Mouse (Mus musculus) cerebellum, adult 2 months (tissue): ENCODE data around the gene Hoxa9. TPM values are rescaled to one million over a fixed set of nuclear protein-coding genes. Genes with fewer than 3 reads are reported as not detected.

Experiments
- DNase-seq, 2 experiments: peaks; one replicate each; pipeline ENCODE4 v3.0.0; 2021
- H3K27ac ChIP-seq: fragments of 200-500 bp; 2 replicates; pipeline ENCODE4 v1.5.1; 2012; ENCODE audit warnings: low read length, control low read depth, inconsistent platforms; ENCODE audit not compliant: insufficient read depth
- H3K27me3 ChIP-seq: fragments of 200-500 bp; 2 replicates; pipeline ENCODE4 v1.6.1; 2012; ENCODE audit warnings: inconsistent platforms, mild to moderate bottlenecking, low read length, moderate library complexity; ENCODE audit not compliant: control insufficient read depth, insufficient read depth
- H3K4me1 ChIP-seq: fragments of 200-500 bp; 2 replicates; pipeline ENCODE4 v1.6.1; 2011; ENCODE audit warnings: low read length; ENCODE audit not compliant: control insufficient read depth, insufficient read depth
- H3K4me3 ChIP-seq: fragments of 200-500 bp; replicated peaks from 2 replicates; pipeline ENCODE3; 2011; ENCODE audit warnings: mild to moderate bottlenecking, low read depth, low read length, control low read depth; ENCODE audit not compliant: insufficient read depth
- CTCF ChIP-seq: fragments of 200-500 bp; IDR thresholded peaks from 2 replicates; pipeline ENCODE4 v1.5.1; 2011; ENCODE audit warnings: low read depth, mild to moderate bottlenecking, control low read depth, low read length, moderate library complexity, borderline replicate concordance; ENCODE audit not compliant: insufficient read depth
- POLR2A ChIP-seq: fragments of 200-500 bp; IDR thresholded peaks from 2 replicates; pipeline ENCODE4 v1.6.1; 2011; ENCODE audit warnings: low read length, control low read depth, borderline replicate concordance; ENCODE audit not compliant: insufficient read depth
- WGBS: fragments of 180-500 bp; shearing (Covaris S2); methylation state at CpG from one replicate; pipeline ENCODE4 v1.1.7; 2018; 5-methylcytosine and 5-hydroxymethylcytosine counted together
- polyA plus RNA-seq: library from polyadenylated mRNA; depleted of rRNA; stranded (reverse); fragments of >200 nt; gene quantifications from 2 replicates; pipeline ENCODE4 v1.2.3, GENCODE M21; 2012

Gene Hoxa9
- polyA plus RNA-seq, 1 experiment: not detected

GRCm38 (mm10) chr6:52206882-52207683, 23.8 kb downstream of the Hoxa9 start:
- no peak for TF ChIP-seq CTCF
- TF ChIP-seq POLR2A: no peak
- H3K27me3 ChIP-seq: peaks cover 17% of the 10 kb centered on the region
- H3K4me3 ChIP-seq: no peak overlapping the region
- WGBS: 7% methylated on average over 4 of the region's 4 CpGs
- no peaks in the 10 kb centered on the region for H3K4me1 ChIP-seq
- no peak for DNase-seq
- no peak overlapping the region for H3K27ac ChIP-seq

- no peak for DNase-seq
- WGBS: 3% methylated on average over 55 of the region's 55 CpGs
- Histone ChIP-seq H3K4me1 (no peaks in the 10 kb centered on the region), H3K27me3 (peaks cover 17% of the 10 kb centered on the region), H3K4me3 (no peak overlapping the region), H3K27ac (no peak overlapping the region)
- no peak for TF ChIP-seq CTCF
- TF ChIP-seq POLR2A: no peak
These were observed 25.0 kb downstream of the Hoxa9 start for GRCm38 (mm10) chr6:52205638-52206621.

DNA sequence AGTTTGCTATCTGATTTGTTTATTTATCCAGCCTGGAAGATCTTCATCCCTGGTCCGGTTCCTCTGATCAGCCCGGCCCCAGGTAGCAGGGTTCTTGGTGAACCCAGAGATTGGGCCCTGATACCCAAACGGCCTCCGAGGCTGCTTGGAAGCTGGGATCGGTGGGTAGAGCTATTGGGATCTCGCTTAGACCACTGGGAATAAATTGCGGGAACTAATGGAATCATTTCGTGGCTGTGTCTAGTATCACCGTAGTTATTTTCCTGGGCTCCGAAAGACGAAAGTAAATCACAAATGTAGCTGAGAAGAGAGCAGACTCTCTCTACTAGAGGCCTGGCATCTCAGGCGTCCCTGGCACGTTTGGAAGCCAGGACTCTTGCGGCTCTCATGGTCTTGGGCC, 25.7 kb downstream of the Hoxa9 start:
- Histone ChIP-seq H3K27me3 (peaks cover 17% of the 10 kb centered on the region), H3K4me1 (no peaks in the 10 kb centered on the region), H3K27ac (no peak overlapping the region), H3K4me3 (no peak overlapping the region)
- DNase-seq: no peak
- 5% methylated on average over 14 of the region's 14 CpGs for WGBS
- TF ChIP-seq POLR2A (no peak), CTCF (no peak)

DNA sequence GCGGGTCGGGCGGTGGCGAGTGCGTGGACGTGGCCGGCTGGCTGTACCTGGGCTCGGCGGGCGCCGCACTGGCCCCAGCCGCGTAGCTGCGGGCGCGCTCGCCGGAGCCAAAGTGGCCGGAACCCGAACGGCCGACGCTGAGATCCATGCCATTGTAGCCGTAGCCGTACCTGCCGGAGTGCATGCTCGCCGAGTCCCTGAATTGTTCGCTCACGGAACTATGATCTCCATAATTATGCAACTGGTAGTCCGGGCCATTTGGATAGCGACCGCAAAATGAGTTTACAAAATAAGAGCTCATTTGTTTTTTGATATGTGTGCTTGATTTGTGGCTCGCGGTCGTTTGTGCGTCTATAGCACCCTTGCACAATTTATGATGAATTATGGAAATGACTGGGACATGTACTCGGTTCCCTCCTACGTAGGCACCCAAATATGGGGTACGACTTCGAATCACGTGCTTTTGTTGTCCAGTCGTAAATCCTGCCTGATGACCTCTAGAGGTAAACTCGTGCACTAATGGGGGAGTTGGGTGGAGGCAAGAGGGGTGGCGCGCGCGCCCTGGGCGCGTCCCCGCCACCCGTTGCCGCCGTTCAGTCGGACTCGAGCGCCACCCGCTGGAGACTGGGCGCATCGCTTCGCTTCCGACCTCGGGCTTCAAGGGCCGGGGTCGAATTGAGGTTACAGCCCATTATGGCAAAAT, 26.7 kb downstream of the Hoxa9 start, which contains the start of gene Hoxa5:
Gene Hoxa5, minus strand, starts transcription at position 538 of the 703 bp plus-strand sequence.
- TF ChIP-seq CTCF: no peak
- no peak for TF ChIP-seq POLR2A
- H3K4me1 ChIP-seq: no peaks in the 10 kb centered on the region
- H3K27me3 ChIP-seq: peaks cover 17% of the 10 kb centered on the region
- no peak for DNase-seq
- 2% methylated on average over 65 of the region's 65 CpGs for WGBS
- H3K4me3 ChIP-seq: no peak within 1 kb of the TSS
- H3K27ac ChIP-seq: no peak within 1 kb of the TSS

- Histone ChIP-seq H3K27ac (no peak overlapping the region), H3K4me3 (no peak overlapping the region), H3K4me1 (no peaks in the 10 kb centered on the region)
These were observed 27.4 kb downstream of the Hoxa9 start for GRCm38 (mm10) chr6:52203371-52204049.

DNA sequence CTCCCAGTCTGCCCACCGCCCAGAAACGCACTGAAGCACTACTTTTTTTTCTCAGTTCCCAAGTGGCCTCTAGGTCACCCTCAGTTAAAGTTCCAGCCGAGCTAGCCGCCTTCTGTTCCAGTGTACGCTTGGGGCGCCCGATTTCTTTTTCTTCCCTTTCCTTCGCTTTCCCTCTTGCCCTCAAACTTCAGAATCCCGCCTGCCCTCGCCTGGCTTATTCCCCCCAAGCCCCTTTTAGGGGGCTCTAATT, 27.8 kb downstream of the Hoxa9 start:
- H3K4me1 ChIP-seq: no peaks in the 10 kb centered on the region
- H3K27me3 ChIP-seq: peaks cover 17% of the 10 kb centered on the region
- no peak overlapping the region for H3K4me3 ChIP-seq
- 2% methylated on average over 10 of the region's 10 CpGs for WGBS
- TF ChIP-seq POLR2A (no peak), CTCF (no peak)
- H3K27ac ChIP-seq: no peak overlapping the region
- DNase-seq: no peak

More at GRCm38 (mm10) chr6:52203371-52204049, 27.4 kb downstream of the Hoxa9 start:
- peaks cover 17% of the 10 kb centered on the region for H3K27me3 ChIP-seq
- no peak for TF ChIP-seq POLR2A
- DNase-seq: no peak
- WGBS: 1% methylated on average over 46 of the region's 46 CpGs

DNA sequence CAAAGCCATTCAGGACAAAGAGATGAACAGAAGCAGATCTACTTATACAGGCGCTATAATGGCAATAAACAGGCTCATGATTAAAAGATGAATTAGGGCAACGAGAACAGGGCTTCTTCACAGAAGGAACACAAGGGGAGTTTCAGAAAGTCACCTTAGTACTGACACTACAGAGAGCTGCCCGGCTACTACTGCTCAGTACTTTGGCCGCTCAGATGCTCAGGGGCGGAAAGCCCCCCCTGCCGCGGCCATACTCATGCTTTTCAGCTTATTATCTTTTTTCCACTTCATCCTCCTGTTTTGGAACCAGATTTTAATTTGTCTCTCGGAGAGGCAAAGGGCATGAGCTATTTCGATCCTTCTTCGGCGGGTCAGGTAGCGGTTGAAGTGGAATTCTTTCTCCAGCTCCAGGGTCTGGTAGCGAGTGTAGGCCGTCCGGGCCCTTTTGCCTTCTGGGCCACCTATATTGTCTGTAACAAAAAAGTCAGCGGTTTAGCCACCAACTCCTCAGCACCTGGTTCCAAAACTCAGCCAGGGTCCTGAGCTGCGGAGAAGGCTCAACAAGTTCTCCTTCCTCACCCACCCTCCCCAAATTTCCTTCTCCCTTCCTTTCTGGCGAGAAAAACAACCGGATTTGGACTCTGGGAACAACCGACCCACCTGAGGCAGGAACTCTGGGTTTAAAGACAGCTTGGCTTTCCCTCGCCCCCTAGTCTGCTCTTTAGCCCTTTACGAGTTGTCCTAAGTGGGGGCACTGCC, 28.3 kb downstream of the Hoxa9 start:
- H3K4me1 ChIP-seq: no peaks in the 10 kb centered on the region
- DNase-seq: no peak
- H3K27ac ChIP-seq: no peak overlapping the region
- peaks cover 17% of the 10 kb centered on the region for H3K27me3 ChIP-seq
- H3K4me3 ChIP-seq: no peak overlapping the region
- WGBS: 7% methylated on average over 22 of the region's 22 CpGs
- TF ChIP-seq CTCF (no peak), POLR2A (no peak)
